Mouse (Mus musculus): ENCODE data around the gene Egfl7.

Egfl7 gene

GRCm38 (mm10) chr2:26594461-26594933, 14.7 kb downstream of the Egfl7 start:
- DNase-seq (ENCODE audit: low read depth): no peak

- no peak for DNase-seq (ENCODE audit: low read depth)
Observed at GRCm38 (mm10) chr2:26594934-26595724, 15.3 kb downstream of the Egfl7 start.

GRCm38 (mm10) chr2:26595725-26596435, 16.1 kb downstream of the Egfl7 start:
- no peak for DNase-seq (ENCODE audit: low read depth)

- no peak for DNase-seq (ENCODE audit: low read depth)
Observed at GRCm38 (mm10) chr2:26596898-26597297, 17.1 kb downstream of the Egfl7 start.

- DNase-seq (ENCODE audit: low read depth): no peak
Observed at GRCm38 (mm10) chr2:26597810-26598209, 18.0 kb downstream of the Egfl7 start.

GRCm38 (mm10) chr2:26598462-26598861, 18.6 kb downstream of the Egfl7 start:
- no peak for DNase-seq (ENCODE audit: low read depth)

GRCm38 (mm10) chr2:26599965-26600364, 20.2 kb downstream of the Egfl7 start:
- no peak for DNase-seq (ENCODE audit: low read depth)

GRCm38 (mm10) chr2:26600664-26601063, 20.9 kb downstream of the Egfl7 start:
- no peak for DNase-seq (ENCODE audit: low read depth)

- no peak for DNase-seq (ENCODE audit: low read depth)
Observed at GRCm38 (mm10) chr2:26601595-26601994, 21.8 kb downstream of the Egfl7 start.

- DNase-seq (ENCODE audit: low read depth): no peak
Observed at GRCm38 (mm10) chr2:26602631-26603030, 22.8 kb downstream of the Egfl7 start.

GRCm38 (mm10) chr2:26603159-26603558, 23.3 kb downstream of the Egfl7 start:
- DNase-seq (ENCODE audit: low read depth): no peak

- DNase-seq (ENCODE audit: low read depth): no peak
Observed at GRCm38 (mm10) chr2:26603720-26604671, 24.2 kb downstream of the Egfl7 start, which contains the start of gene Agpat2. Gene Agpat2, minus strand, starts transcription at chr2:26604417.

- no peak for DNase-seq (ENCODE audit: low read depth)
Observed at GRCm38 (mm10) chr2:26605331-26605730, 25.5 kb downstream of the Egfl7 start.

- DNase-seq (ENCODE audit: low read depth): no peak
Observed at GRCm38 (mm10) chr2:26606579-26606978, 26.8 kb downstream of the Egfl7 start.

- no peak for DNase-seq (ENCODE audit: low read depth)
Observed at GRCm38 (mm10) chr2:26607056-26607910, 27.5 kb downstream of the Egfl7 start.

- no peak for DNase-seq (ENCODE audit: low read depth)
Observed at GRCm38 (mm10) chr2:26608781-26609180, 29.0 kb downstream of the Egfl7 start.

GRCm38 (mm10) chr2:26609261-26609661, 29.4 kb downstream of the Egfl7 start:
- no peak for DNase-seq (ENCODE audit: low read depth)

- DNase-seq (ENCODE audit: low read depth): no peak
Observed at GRCm38 (mm10) chr2:26610526-26610925, 30.7 kb downstream of the Egfl7 start.

- no peak for DNase-seq (ENCODE audit: low read depth)
Observed at GRCm38 (mm10) chr2:26611054-26611453, 31.2 kb downstream of the Egfl7 start.

GRCm38 (mm10) chr2:26611896-26612295, 32.1 kb downstream of the Egfl7 start:
- DNase-seq (ENCODE audit: low read depth): no peak

- DNase-seq (ENCODE audit: low read depth): no peak
Observed at GRCm38 (mm10) chr2:26614903-26615302, 35.1 kb downstream of the Egfl7 start.
